Mouse (Mus musculus): ENCODE results near the gene Asxl2.

DNA sequence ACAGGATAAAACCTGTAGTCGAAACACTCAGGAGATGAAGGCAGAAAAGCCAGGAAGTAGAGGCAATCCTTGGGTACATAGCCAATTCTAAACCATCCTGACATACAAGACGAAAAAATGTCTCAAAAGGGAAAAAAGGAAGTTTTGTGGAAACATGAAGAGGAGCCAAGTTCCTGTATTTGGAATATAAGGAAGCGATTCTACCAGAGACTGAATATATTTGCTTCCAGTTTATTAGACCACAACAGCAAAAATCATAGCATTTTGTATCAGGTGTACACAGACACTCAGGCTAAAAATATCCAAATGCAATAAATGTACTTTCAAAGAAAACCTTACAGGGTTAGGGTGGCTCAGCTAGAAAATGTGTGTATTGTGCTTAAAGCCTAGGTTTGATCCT lies 7.9 kb upstream of the Asxl2 start:
- TF ChIP-seq CTCF (IDR thresholded peaks at IDR 0.05; ENCODE audit: low read depth, low read length), result no peak
- TF ChIP-seq POLR2A (IDR thresholded peaks at IDR 0.05; ENCODE audit: extremely low read depth, insufficient read depth, low read length), result no peak
